Mouse (Mus musculus): ENCODE data around the gene Mrgprb2.

Mrgprb2 gene

GRCm38 (mm10) chr7:48557986-48558385 lies at the start of gene Mrgprb2:
Gene Mrgprb2 (minus strand): TSS chr7:48558086.
- no peak within 1 kb of the TSS for H3K4me3 ChIP-seq (replicated peaks; ENCODE audit: low read length)
- H3K36me3 ChIP-seq (ENCODE audit: insufficient read depth, low read length): no peaks in the 10 kb centered on the region
- H3K4me1 ChIP-seq (replicated peaks; ENCODE audit: low read depth, low read length): no peaks in the 10 kb centered on the region
- peaks cover 10% of the 10 kb centered on the region for H3K9me3 ChIP-seq (ENCODE audit: low read length)
- TF ChIP-seq NANOG (IDR thresholded peaks at IDR 0.05; ENCODE audit: borderline replicate concordance, low read length) (no peak), POU5F1 (IDR thresholded peaks at IDR 0.05; ENCODE audit: borderline replicate concordance, low read length) (no peak), CTCF (conservative IDR thresholded peaks at IDR 0.05; ENCODE audit: low read length) (no peak)
- no peaks in the 10 kb centered on the region for H3K27me3 ChIP-seq (ENCODE audit: insufficient read depth, low read length)

All from E14TG2a.4 (cell line).